Mouse (Mus musculus) E14TG2a.4 (cell line): ENCODE results near the gene Gbf1.

Experiments
- H3K27me3 ChIP-seq: 2 replicates; pipeline ENCODE4 v1.6.1; 2014; ENCODE audit warnings: low read length, control low read depth; ENCODE audit not compliant: insufficient read depth
- H3K36me3 ChIP-seq: 2 replicates; pipeline ENCODE4 v1.6.1; 2014; ENCODE audit warnings: low read length, control low read depth; ENCODE audit not compliant: insufficient read depth
- H3K4me1 ChIP-seq: replicated peaks from 2 replicates; pipeline ENCODE4 v1.6.1; 2014; ENCODE audit warnings: low read depth, low read length, control low read depth
- H3K4me3 ChIP-seq: replicated peaks from 2 replicates; pipeline ENCODE4 v1.5.1; 2014; ENCODE audit warnings: mild to moderate bottlenecking, low read length
- H3K9me3 ChIP-seq: 2 replicates; pipeline ENCODE4 v1.6.1; 2014; ENCODE audit warnings: low read length, control low read depth
- CTCF ChIP-seq: conservative IDR thresholded peaks from 2 replicates; pipeline ENCODE4 v1.5.1; 2014; ENCODE audit warnings: low read length
- NANOG ChIP-seq: IDR thresholded peaks from 2 replicates; pipeline ENCODE4 v1.6.1; 2014; ENCODE audit warnings: borderline replicate concordance, low read length, mixed read lengths
- POU5F1 ChIP-seq: IDR thresholded peaks from 2 replicates; pipeline ENCODE4 v1.6.1; 2014; ENCODE audit warnings: low read length, borderline replicate concordance

Gbf1 gene

GRCm38 (mm10) chr19:46309651-46310305, 157.5 kb downstream of the Gbf1 start:
- Histone ChIP-seq H3K36me3 (peaks cover 30% of the 10 kb centered on the region), H3K4me1 (peaks cover 56% of the 10 kb centered on the region), H3K9me3 (no peaks in the 10 kb centered on the region), H3K27me3 (peaks cover 91% of the 10 kb centered on the region), H3K4me3 (peak overlapping the region; percentile 80)
- TF ChIP-seq POU5F1 (no peak), CTCF (no peak), NANOG (no peak)

- no peaks in the 10 kb centered on the region for H3K9me3 ChIP-seq
Observed at GRCm38 (mm10) chr19:46310312-46310865, 158.1 kb downstream of the Gbf1 start.

GRCm38 (mm10) chr19:46311341-46311740, 159.0 kb downstream of the Gbf1 start:
- Histone ChIP-seq H3K36me3 (peaks cover 30% of the 10 kb centered on the region), H3K9me3 (no peaks in the 10 kb centered on the region), H3K4me3 (no peak overlapping the region), H3K27me3 (peaks cover 94% of the 10 kb centered on the region), H3K4me1 (peaks cover 52% of the 10 kb centered on the region)
- TF ChIP-seq CTCF = no peak
- no peak for TF ChIP-seq NANOG
- no peak for TF ChIP-seq POU5F1

More at GRCm38 (mm10) chr19:46310312-46310865, 158.1 kb downstream of the Gbf1 start:
- H3K36me3 ChIP-seq = peaks cover 30% of the 10 kb centered on the region
- TF ChIP-seq CTCF = no peak
- TF ChIP-seq NANOG = no peak
- no peak for TF ChIP-seq POU5F1
- H3K27me3 ChIP-seq = peaks cover 91% of the 10 kb centered on the region
- 0 out of 2 replicates have a peak overlapping the region, but pooled peaks have one; percentile 80 for H3K4me3 ChIP-seq
- H3K4me1 ChIP-seq = peaks cover 58% of the 10 kb centered on the region

GRCm38 (mm10) chr19:46312566-46312965, 160.3 kb downstream of the Gbf1 start:
- TF ChIP-seq CTCF (no peak), NANOG (no peak), POU5F1 (no peak)
- peak overlapping the region; percentile 71 for H3K4me3 ChIP-seq

GRCm38 (mm10) chr19:46313116-46313515, 160.8 kb downstream of the Gbf1 start:
- Histone ChIP-seq H3K9me3 (no peaks in the 10 kb centered on the region), H3K4me1 (peaks cover 53% of the 10 kb centered on the region), H3K36me3 (peaks cover 24% of the 10 kb centered on the region), H3K27me3 (peaks cover 91% of the 10 kb centered on the region), H3K4me3 (no peak overlapping the region)
- TF ChIP-seq NANOG (no peak), POU5F1 (no peak)

More at GRCm38 (mm10) chr19:46312566-46312965, 160.3 kb downstream of the Gbf1 start:
- Histone ChIP-seq H3K4me1 (peaks cover 58% of the 10 kb centered on the region), H3K9me3 (no peaks in the 10 kb centered on the region), H3K27me3 (peaks cover 94% of the 10 kb centered on the region), H3K36me3 (peaks cover 24% of the 10 kb centered on the region)

- Histone ChIP-seq H3K27me3 (peaks cover 91% of the 10 kb centered on the region), H3K36me3 (peaks cover 24% of the 10 kb centered on the region), H3K4me3 (peak overlapping the region; percentile 69), H3K9me3 (no peaks in the 10 kb centered on the region), H3K4me1 (peaks cover 53% of the 10 kb centered on the region)
- TF ChIP-seq NANOG = no peak
- TF ChIP-seq POU5F1 = no peak
- no peak for TF ChIP-seq CTCF
Observed at GRCm38 (mm10) chr19:46313591-46313990, 161.3 kb downstream of the Gbf1 start.

- peak overlapping the region; percentile 69 for H3K4me3 ChIP-seq
- TF ChIP-seq NANOG (no peak), POU5F1 (no peak), CTCF (no peak)
- peaks cover 55% of the 10 kb centered on the region for H3K4me1 ChIP-seq
- H3K36me3 ChIP-seq = peaks cover 24% of the 10 kb centered on the region
- peaks cover 92% of the 10 kb centered on the region for H3K27me3 ChIP-seq
- no peaks in the 10 kb centered on the region for H3K9me3 ChIP-seq
Observed at GRCm38 (mm10) chr19:46314151-46314601, 161.9 kb downstream of the Gbf1 start.

- H3K9me3 ChIP-seq = no peaks in the 10 kb centered on the region
- H3K4me1 ChIP-seq = peaks cover 54% of the 10 kb centered on the region
- H3K27me3 ChIP-seq = peaks cover 91% of the 10 kb centered on the region
- TF ChIP-seq POU5F1 (no peak), NANOG (no peak), CTCF (no peak)
- peak overlapping the region; percentile 69 for H3K4me3 ChIP-seq
- H3K36me3 ChIP-seq = peaks cover 19% of the 10 kb centered on the region
Observed at GRCm38 (mm10) chr19:46314872-46315742, 162.8 kb downstream of the Gbf1 start.
